Mouse (Mus musculus): ENCODE measurements around the gene Chrne.

DNA sequence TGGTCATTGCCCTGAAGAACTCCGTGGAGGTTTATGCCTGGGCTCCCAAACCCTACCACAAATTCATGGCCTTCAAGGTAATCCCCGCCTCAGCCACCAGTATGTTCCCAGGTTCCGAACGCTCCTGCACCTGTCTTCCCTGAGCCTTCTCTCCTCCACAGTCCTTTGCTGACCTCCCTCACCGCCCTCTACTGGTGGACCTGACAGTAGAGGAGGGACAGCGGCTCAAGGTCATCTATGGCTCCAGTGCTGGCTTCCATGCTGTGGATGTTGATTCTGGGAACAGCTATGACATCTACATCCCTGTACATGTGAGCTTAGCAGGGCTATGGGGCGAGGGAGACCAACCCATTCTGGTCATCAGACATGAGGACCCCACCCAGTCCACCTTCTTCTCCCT is 6.5 kb downstream of the Chrne start:
- TF ChIP-seq EP300 (IDR thresholded peaks at IDR 0.05): no peak
- TF ChIP-seq CTCF (IDR thresholded peaks at IDR 0.05): peak; percentile 31; the same call in 1 of the 2 replicates
